Mouse (Mus musculus): ENCODE measurements around the gene Mapre3. TPM values are rescaled to one million over a fixed set of nuclear protein-coding genes. Genes with fewer than 3 reads are reported as not detected.

Mapre3 gene
- polyA plus RNA-seq, 1 experiment from 2014 or later, result 43.7 TPM

DNA sequence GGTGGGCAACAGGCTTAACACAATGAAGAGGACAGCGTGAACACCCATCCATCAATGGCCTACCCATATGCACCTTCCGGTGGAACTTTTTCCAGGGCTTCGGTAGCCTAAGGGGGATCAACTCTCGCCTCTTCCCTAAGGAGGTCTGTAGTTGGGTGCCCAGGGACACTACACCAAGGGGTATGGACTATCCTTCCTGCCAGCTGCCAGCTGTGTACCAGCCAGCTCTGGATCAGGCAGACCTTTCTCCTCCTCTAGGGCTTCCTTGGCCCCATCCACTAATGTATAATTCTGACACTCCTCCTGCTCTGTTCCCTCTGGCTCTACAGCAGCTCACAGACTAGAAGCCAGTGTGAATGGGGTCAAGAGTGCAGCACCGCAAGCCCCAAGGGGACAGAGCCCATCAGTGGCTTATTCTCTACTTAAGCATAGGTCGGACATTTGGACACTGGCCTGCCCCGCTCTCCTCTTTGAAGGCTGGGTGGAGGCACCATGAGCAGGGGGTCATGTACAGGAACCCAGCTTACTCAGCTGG lies 99.7 kb downstream of the Mapre3 start:
- no peak for ATAC-seq (ENCODE audit: insufficient read depth, low FRiP score, low TSS enrichment)
- H3K27ac ChIP-seq (ENCODE audit: low read depth, low read length), result peak overlapping the region; percentile 87
- peak overlapping the region; percentile 35 for H3K9ac ChIP-seq (ENCODE audit: low read length)
- H3K4me2 ChIP-seq (ENCODE audit: low read depth), result peak overlapping the region; percentile 52
- H3K9me3 ChIP-seq (ENCODE audit: control insufficient read depth, low read length), result no peaks in the 10 kb centered on the region
- H3K4me1 ChIP-seq (ENCODE audit: control insufficient read depth, insufficient read depth, low read length), result peaks cover 15% of the 10 kb centered on the region
- H3K4me3 ChIP-seq (ENCODE audit: low read depth, low read length), result peak overlapping the region; percentile 33
- H3K36me3 ChIP-seq (ENCODE audit: control insufficient read depth, insufficient read depth, low read length), result peaks cover 4% of the 10 kb centered on the region; the same call in 1 of the 2 replicates
- peak; percentile 22 for DNase-seq (ENCODE audit: low spot score)
- WGBS, result 77% methylated on average over 7 of the region's 7 CpGs
- no peaks in the 10 kb centered on the region for H3K27me3 ChIP-seq (ENCODE audit: control insufficient read depth, insufficient read depth, low read length)

DNA sequence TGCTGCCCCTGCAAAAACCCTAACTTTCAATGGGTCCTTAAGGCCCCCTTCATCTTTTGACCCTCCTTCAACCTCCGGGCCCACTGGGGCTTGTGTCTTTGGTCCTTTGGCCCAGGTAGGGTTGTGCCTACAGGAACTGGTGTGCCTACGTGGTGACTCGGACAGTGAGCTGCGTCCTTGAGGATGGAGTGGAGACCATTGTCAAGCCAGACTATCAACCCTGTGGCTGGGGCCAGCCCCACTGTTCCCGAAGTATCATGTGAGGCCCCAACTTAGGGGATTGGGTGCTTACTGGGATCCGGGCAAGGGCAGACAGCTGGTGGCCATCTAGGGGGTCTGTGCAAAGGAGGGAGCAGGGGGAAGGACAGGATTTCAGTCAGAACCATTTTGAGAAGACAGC lies 100.4 kb downstream of the Mapre3 start:
- Histone ChIP-seq H3K4me2 (ENCODE audit: low read depth) (peak overlapping the region; percentile 52), H3K27me3 (ENCODE audit: control insufficient read depth, insufficient read depth, low read length) (no peaks in the 10 kb centered on the region), H3K36me3 (ENCODE audit: control insufficient read depth, insufficient read depth, low read length) (peaks cover 4% of the 10 kb centered on the region; the same call in 1 of the 2 replicates), H3K27ac (ENCODE audit: low read depth, low read length) (no peak overlapping the region; the same call in 1 of the 2 replicates), H3K4me1 (ENCODE audit: control insufficient read depth, insufficient read depth, low read length) (peaks cover 15% of the 10 kb centered on the region), H3K9me3 (ENCODE audit: control insufficient read depth, low read length) (no peaks in the 10 kb centered on the region), H3K9ac (ENCODE audit: low read length) (no peak overlapping the region), H3K4me3 (ENCODE audit: low read depth, low read length) (peak overlapping the region; percentile 33)
- no peak for ATAC-seq (ENCODE audit: insufficient read depth, low FRiP score, low TSS enrichment)
- no peak for DNase-seq (ENCODE audit: low spot score)
- WGBS, result 71% methylated on average over 6 of the region's 6 CpGs

DNA sequence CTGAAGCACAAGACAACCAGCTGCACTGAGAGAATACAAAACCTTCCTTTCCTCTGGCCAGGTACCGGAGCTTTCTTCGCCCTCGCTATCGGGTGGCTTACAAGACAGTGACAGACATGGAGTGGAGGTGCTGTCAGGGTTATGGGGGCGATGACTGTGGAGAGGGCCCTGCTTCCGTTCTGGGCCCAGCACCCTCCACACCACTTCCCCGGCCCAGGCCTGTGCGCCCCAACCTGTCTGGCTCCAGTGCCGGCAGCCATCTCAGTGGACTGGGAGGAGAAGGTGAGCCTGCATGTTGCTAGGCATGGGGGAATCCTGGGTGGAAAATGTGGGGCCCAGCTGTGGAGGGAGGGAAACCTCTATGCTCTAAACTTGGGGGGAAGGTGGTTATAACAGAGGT lies 101.0 kb downstream of the Mapre3 start:
- DNase-seq (ENCODE audit: low spot score) (no peak), ATAC-seq (ENCODE audit: insufficient read depth, low FRiP score, low TSS enrichment) (peak; percentile 54)
- Histone ChIP-seq H3K27ac (ENCODE audit: low read depth, low read length) (no peak overlapping the region; the same call in 1 of the 2 replicates), H3K27me3 (ENCODE audit: control insufficient read depth, insufficient read depth, low read length) (no peaks in the 10 kb centered on the region), H3K4me3 (ENCODE audit: low read depth, low read length) (peak overlapping the region; percentile 33; the same call in 1 of the 2 replicates), H3K9me3 (ENCODE audit: control insufficient read depth, low read length) (no peaks in the 10 kb centered on the region), H3K36me3 (ENCODE audit: control insufficient read depth, insufficient read depth, low read length) (peaks cover 4% of the 10 kb centered on the region; the same call in 1 of the 2 replicates), H3K4me1 (ENCODE audit: control insufficient read depth, insufficient read depth, low read length) (peaks cover 15% of the 10 kb centered on the region), H3K9ac (ENCODE audit: low read length) (0 out of 2 replicates have a peak overlapping the region, but pooled peaks have one; percentile 30), H3K4me2 (ENCODE audit: low read depth) (peak overlapping the region; percentile 52)
- WGBS, result 73% methylated on average over 9 of the region's 9 CpGs

Other genes starting within 250 kb of the Mapre3 start
- 0.59 and 0.92 TPM in 2 replicates for gene Kcnk3, start 226.5 kb upstream of the Mapre3 start, polyA plus RNA-seq (2014; fragmentation: Nextera tagmentation; extraction: Ambion mirVana)
- 27.3 and 28.7 TPM in 2 replicates for gene Slc35f6, start 166.7 kb upstream of the Mapre3 start, polyA plus RNA-seq (2014; fragmentation: Nextera tagmentation; extraction: Ambion mirVana)
- 335 and 359 TPM in 2 replicates for gene Cenpa, start 147.9 kb upstream of the Mapre3 start, polyA plus RNA-seq (2014; fragmentation: Nextera tagmentation; extraction: Ambion mirVana)
- gene Dpysl5, start 103.1 kb upstream of the Mapre3 start, polyA plus RNA-seq (2014; fragmentation: Nextera tagmentation; extraction: Ambion mirVana), result 102 and 104 TPM in 2 replicates
- gene Tmem214, start 53.4 kb downstream of the Mapre3 start, polyA plus RNA-seq (2014; fragmentation: Nextera tagmentation; extraction: Ambion mirVana), result 42.1 and 47.3 TPM in 2 replicates
- gene Agbl5, start 74.1 kb downstream of the Mapre3 start, polyA plus RNA-seq (2014; fragmentation: Nextera tagmentation; extraction: Ambion mirVana), result 23.2 and 25.3 TPM in 2 replicates
- 354 and 368 TPM in 2 replicates for gene Ost4, start 93.1 kb downstream of the Mapre3 start, polyA plus RNA-seq (2014; fragmentation: Nextera tagmentation; extraction: Ambion mirVana)
- gene Emilin1, start 98.8 kb downstream of the Mapre3 start, polyA plus RNA-seq (2014; fragmentation: Nextera tagmentation; extraction: Ambion mirVana), result 59.7 and 69.8 TPM in 2 replicates
- gene Khk, start 106.8 kb downstream of the Mapre3 start, polyA plus RNA-seq (2014; fragmentation: Nextera tagmentation; extraction: Ambion mirVana), result 7.9 and 9.6 TPM in 2 replicates
- 8.6 and 9.1 TPM in 2 replicates for gene Cgref1, start 130.9 kb downstream of the Mapre3 start, polyA plus RNA-seq (2014; fragmentation: Nextera tagmentation; extraction: Ambion mirVana)
- gene Preb, start 145.7 kb downstream of the Mapre3 start, polyA plus RNA-seq (2014; fragmentation: Nextera tagmentation; extraction: Ambion mirVana), result 101 and 108 TPM in 2 replicates
- not detected in 2 replicates for gene Tcf23, start 154.0 kb downstream of the Mapre3 start, polyA plus RNA-seq (2014; fragmentation: Nextera tagmentation; extraction: Ambion mirVana)
- gene Atraid, start 233.7 kb downstream of the Mapre3 start, polyA plus RNA-seq (2014; fragmentation: Nextera tagmentation; extraction: Ambion mirVana), result 95.1 and 98.5 TPM in 2 replicates
- 9.3 and 9.7 TPM in 2 replicates for gene Slc5a6, start 234.3 kb downstream of the Mapre3 start, polyA plus RNA-seq (2014; fragmentation: Nextera tagmentation; extraction: Ambion mirVana)
- gene Cad, start 240.1 kb downstream of the Mapre3 start, polyA plus RNA-seq (2014; fragmentation: Nextera tagmentation; extraction: Ambion mirVana), result 27.9 and 28.2 TPM in 2 replicates